Mouse (Mus musculus) cerebellum, postnatal 10 days (tissue): ENCODE results near the gene Lrrc32.
A peak's percentile ranks its signal among the peaks of the same experiment; 100 is the strongest.

ENCODE experiments used
- DNase-seq, 2 experiments: peaks; one replicate each; pipeline ENCODE4 v3.0.0; 2021; ENCODE audit warnings: mixed read lengths in 2 of 2

Gene Lrrc32

GRCm38 (mm10) chr7:98513251-98513650 lies 24.2 kb downstream of the Lrrc32 start:
- DNase-seq, result no peak

- peak in 1 of 2 experiments; percentile 20 for DNase-seq
Measured at GRCm38 (mm10) chr7:98522576-98522975, 33.5 kb downstream of the Lrrc32 start.

- DNase-seq, result peak; percentile 33 to 50
Measured at GRCm38 (mm10) chr7:98523070-98523812, 34.2 kb downstream of the Lrrc32 start.

GRCm38 (mm10) chr7:98523813-98524361 lies 34.8 kb downstream of the Lrrc32 start:
- DNase-seq, result peak; percentile 79 to 82

GRCm38 (mm10) chr7:98524401-98524800 lies 35.3 kb downstream of the Lrrc32 start:
- DNase-seq, result peak in 1 of 2 experiments; percentile 47

GRCm38 (mm10) chr7:98524869-98525699 lies 36.0 kb downstream of the Lrrc32 start:
- DNase-seq, result no peak

- no peak for DNase-seq
Measured at GRCm38 (mm10) chr7:98527085-98527484, 38.0 kb downstream of the Lrrc32 start.

- DNase-seq, result no peak
Measured at GRCm38 (mm10) chr7:98531612-98532011, 42.5 kb downstream of the Lrrc32 start.

- DNase-seq, result no peak
Measured at GRCm38 (mm10) chr7:98532981-98533380, 43.9 kb downstream of the Lrrc32 start.

GRCm38 (mm10) chr7:98534432-98534855 lies 45.4 kb downstream of the Lrrc32 start:
- DNase-seq, result no peak

- no peak for DNase-seq
Measured at GRCm38 (mm10) chr7:98535191-98535590, 46.1 kb downstream of the Lrrc32 start.

GRCm38 (mm10) chr7:98535882-98536281 lies 46.8 kb downstream of the Lrrc32 start:
- DNase-seq, result no peak

- DNase-seq, result no peak
Measured at GRCm38 (mm10) chr7:98537210-98537966, 48.3 kb downstream of the Lrrc32 start.

GRCm38 (mm10) chr7:98537967-98538573 lies 49.0 kb downstream of the Lrrc32 start:
- peak; percentile 31 to 45 for DNase-seq

GRCm38 (mm10) chr7:98540879-98541278 lies 51.8 kb downstream of the Lrrc32 start:
- no peak for DNase-seq

GRCm38 (mm10) chr7:98541564-98541963 lies 52.5 kb downstream of the Lrrc32 start:
- no peak for DNase-seq

GRCm38 (mm10) chr7:98542267-98542666 lies 53.2 kb downstream of the Lrrc32 start:
- no peak for DNase-seq

- no peak for DNase-seq
Measured at GRCm38 (mm10) chr7:98542731-98543142, 53.7 kb downstream of the Lrrc32 start.

GRCm38 (mm10) chr7:98543853-98544370 lies 54.8 kb downstream of the Lrrc32 start:
- DNase-seq, result no peak

- DNase-seq, result peak in 1 of 2 experiments; percentile 25
Measured at GRCm38 (mm10) chr7:98544556-98544955, 55.5 kb downstream of the Lrrc32 start.

GRCm38 (mm10) chr7:98548839-98549238 lies 59.8 kb downstream of the Lrrc32 start:
- DNase-seq, result peak in 1 of 2 experiments; percentile 21

GRCm38 (mm10) chr7:98550596-98550995 lies 61.5 kb downstream of the Lrrc32 start:
- DNase-seq, result no peak
